ENCODE assay signal across 8 mouse cellular contexts in genomic region chr3:144380921-144381320, GRCm38 (mm10).
DNase-seq lines count a peak whose midpoint lies in the region; ATAC-seq lines count a peak whose summit lies in the region.

No protein-coding gene starts in this region.

- 2% methylated on average over 18 of the region's 18 CpGs for WGBS in embryonic facial prominence, embryonic 12.5 days
- 2% methylated on average over 18 of the region's 18 CpGs for WGBS in liver, embryonic 13.5 days (ENCODE audit: insufficient replicate concordance)
- 3% methylated on average over 18 of the region's 18 CpGs for WGBS in stomach, embryonic 15.5 days

- peak overlapping the region; percentile 48 for H3K4me2 ChIP-seq in embryonic facial prominence, embryonic 12.5 days (replicated peaks)
- peak overlapping the region; percentile 64 for H3K4me2 ChIP-seq in liver, embryonic 13.5 days
- peak overlapping the region; percentile 65 for H3K4me2 ChIP-seq in stomach, embryonic 15.5 days

- H3K27me3 ChIP-seq in embryonic facial prominence, embryonic 12.5 days: 0 out of 2 replicates have a peak, but pooled peaks cover 5% of the 10 kb centered on the region
- H3K27me3 ChIP-seq in liver, embryonic 13.5 days: no peaks in the 10 kb centered on the region
- H3K27me3 ChIP-seq in stomach, embryonic 15.5 days (replicated peaks): no peaks in the 10 kb centered on the region

- no peaks in the 10 kb centered on the region for H3K9me3 ChIP-seq in embryonic facial prominence, embryonic 12.5 days
- no peaks in the 10 kb centered on the region for H3K9me3 ChIP-seq in liver, embryonic 13.5 days (replicated peaks)
- no peaks in the 10 kb centered on the region for H3K9me3 ChIP-seq in stomach, embryonic 15.5 days

- H3K27ac ChIP-seq in embryonic facial prominence, embryonic 12.5 days: no peak overlapping the region
- no peak overlapping the region for H3K27ac ChIP-seq in liver, embryonic 13.5 days
- H3K27ac ChIP-seq in stomach, embryonic 15.5 days: no peak overlapping the region

- peak overlapping the region; percentile 27 for H3K4me3 ChIP-seq in embryonic facial prominence, embryonic 12.5 days
- peak overlapping the region; percentile 48 for H3K4me3 ChIP-seq in liver, embryonic 13.5 days (replicated peaks)
- H3K4me3 ChIP-seq in stomach, embryonic 15.5 days (replicated peaks): peak overlapping the region; percentile 36

- DNase-seq in 3134 (ENCODE audit: extremely low read depth, insufficient read length, low spot score): peak; percentile 25
- DNase-seq in adrenal gland, adult 8-10 months: peak; percentile 74
- DNase-seq in heart, adult 9 months (ENCODE audit: low spot score in 2 of 2): peak; percentile 61 to 73
- DNase-seq in kidney, adult 8-10 months: peak; percentile 50 to 62
- DNase-seq in liver, embryonic 13.5 days: peak; percentile 50
- peak; percentile 71 for DNase-seq in naive thymus-derived CD4-positive, alpha-beta T cell, adult 2 months (ENCODE audit: low read depth)

- ATAC-seq in embryonic facial prominence, embryonic 12.5 days (ENCODE audit: insufficient number of reproducible peaks, insufficient read depth, low FRiP score, low TSS enrichment): peak; percentile 75
- peak; percentile 86 for ATAC-seq in liver, embryonic 13.5 days (ENCODE audit: low read depth)
- peak; percentile 94 for ATAC-seq in stomach, embryonic 15.5 days (ENCODE audit: insufficient read depth, low FRiP score, low read depth)

- H3K36me3 ChIP-seq in embryonic facial prominence, embryonic 12.5 days: no peaks in the 10 kb centered on the region
- no peaks in the 10 kb centered on the region for H3K36me3 ChIP-seq in liver, embryonic 13.5 days
- H3K36me3 ChIP-seq in stomach, embryonic 15.5 days: no peaks in the 10 kb centered on the region

- peaks cover 29% of the 10 kb centered on the region for H3K4me1 ChIP-seq in embryonic facial prominence, embryonic 12.5 days
- peaks cover 15% of the 10 kb centered on the region; the same call in 1 of the 2 replicates for H3K4me1 ChIP-seq in liver, embryonic 13.5 days (replicated peaks)
- H3K4me1 ChIP-seq in stomach, embryonic 15.5 days: no peaks in the 10 kb centered on the region

- 0 out of 2 replicates have a peak overlapping the region, but pooled peaks have one; percentile 19 for H3K9ac ChIP-seq in embryonic facial prominence, embryonic 12.5 days
- H3K9ac ChIP-seq in liver, embryonic 13.5 days: peak overlapping the region; percentile 49; the same call in 1 of the 2 replicates
- H3K9ac ChIP-seq in stomach, embryonic 15.5 days: 0 out of 2 replicates have a peak overlapping the region, but pooled peaks have one; percentile 6
